Mouse (Mus musculus) ES-Bruce4 (cell line): ENCODE data around the gene Dync1li2.

Experiments
- CTCF ChIP-seq: IDR thresholded peaks from one replicate; pipeline ENCODE4 v1.8.1; 2011; ENCODE audit warnings: low read depth, low read length
- EP300 ChIP-seq: IDR thresholded peaks from 2 replicates; pipeline ENCODE4 v1.6.1; 2011; ENCODE audit warnings: low read depth, low read length; ENCODE audit not compliant: insufficient read depth

- TF ChIP-seq EP300, result no peak
- TF ChIP-seq CTCF, result no peak
Measured at GRCm38 (mm10) chr8:104452177-104452576, 9.3 kb upstream of the Dync1li2 start.
